Mouse (Mus musculus): ENCODE measurements at regions not wholly inside any gene's neighbourhood (a gene's known extent, or its start where the extent isn't known, plus 50 kb on each side); places are given as distances from the start of the nearest gene placed in this dataset.

DNA sequence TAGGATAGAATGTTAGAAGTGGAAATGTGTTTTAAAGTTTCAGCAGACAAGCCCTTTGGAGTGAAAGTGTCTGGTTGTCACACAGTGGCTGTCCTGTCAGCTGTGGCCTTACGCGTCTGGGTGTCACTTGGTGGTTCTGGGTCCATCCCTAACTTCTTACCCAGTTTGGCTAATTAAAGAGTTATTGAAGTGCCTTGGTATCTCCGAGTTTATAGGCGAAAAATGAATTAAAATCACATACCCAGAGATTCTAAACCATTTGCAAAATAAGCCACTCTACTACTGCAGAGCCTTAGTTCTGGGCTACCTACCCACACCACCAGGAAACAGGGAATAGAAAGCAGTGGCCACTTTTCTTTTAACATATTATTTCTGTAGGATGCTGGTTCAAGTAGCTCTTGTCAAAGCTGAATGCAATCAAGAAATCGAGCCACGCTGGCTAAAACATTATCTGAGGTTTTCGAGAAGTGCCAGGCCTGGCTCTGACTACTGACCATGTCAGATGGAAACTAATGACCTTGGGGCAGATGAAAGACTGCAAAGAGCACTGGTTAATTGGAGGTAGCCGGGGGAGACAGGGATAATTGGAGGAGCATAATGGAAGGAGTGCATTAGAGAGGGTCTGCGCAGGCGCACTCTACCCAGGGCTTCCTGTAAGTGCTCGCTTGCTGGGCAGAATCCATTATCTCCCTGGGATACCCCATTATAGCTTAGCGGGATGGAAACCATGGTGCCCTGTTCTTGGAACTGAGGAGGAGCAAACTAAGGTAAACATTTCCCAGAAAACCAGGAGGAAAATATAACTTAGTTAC, 96.8 kb upstream of the Rasgrp1 start:
- DNase-seq (ENCODE audit: low spot score), result peak; percentile 58
- no peak overlapping the region for H3K9ac ChIP-seq (ENCODE audit: low read length)
- H3K9me3 ChIP-seq (ENCODE audit: control insufficient read depth, low read length), result no peaks in the 10 kb centered on the region
- H3K27me3 ChIP-seq (ENCODE audit: control insufficient read depth, insufficient read depth, low read length), result no peaks in the 10 kb centered on the region
- ATAC-seq (ENCODE audit: insufficient number of reproducible peaks, low FRiP score, low TSS enrichment, low read depth), result no peak
- no peak overlapping the region for H3K4me3 ChIP-seq (ENCODE audit: low read depth, low read length)
- no peaks in the 10 kb centered on the region for H3K36me3 ChIP-seq (ENCODE audit: control insufficient read depth, insufficient read depth, low read length)
- 43% methylated on average over 12 of the region's 12 CpGs for WGBS
- H3K4me2 ChIP-seq (ENCODE audit: low read depth, severe bottlenecking), result no peak overlapping the region
- no peaks in the 10 kb centered on the region for H3K4me1 ChIP-seq (ENCODE audit: control insufficient read depth, insufficient read depth, low read length)
- H3K27ac ChIP-seq (replicated peaks; ENCODE audit: low read depth, low read length), result no peak overlapping the region

- H3K4me1 ChIP-seq (ENCODE audit: control insufficient read depth, insufficient read depth, low read length), result no peaks in the 10 kb centered on the region
- H3K4me2 ChIP-seq (ENCODE audit: low read depth, severe bottlenecking), result no peak overlapping the region
- 84% methylated on average over 7 of the region's 7 CpGs for WGBS
- no peaks in the 10 kb centered on the region for H3K9me3 ChIP-seq (ENCODE audit: control insufficient read depth, low read length)
- no peak for DNase-seq (ENCODE audit: low spot score)
- H3K4me3 ChIP-seq (ENCODE audit: low read depth, low read length), result no peak overlapping the region
- no peak overlapping the region for H3K9ac ChIP-seq (ENCODE audit: low read length)
- H3K27ac ChIP-seq (replicated peaks; ENCODE audit: low read depth, low read length), result no peak overlapping the region
- H3K27me3 ChIP-seq (ENCODE audit: control insufficient read depth, insufficient read depth, low read length), result no peaks in the 10 kb centered on the region
- ATAC-seq (ENCODE audit: insufficient number of reproducible peaks, low FRiP score, low TSS enrichment, low read depth), result no peak
- H3K36me3 ChIP-seq (ENCODE audit: control insufficient read depth, insufficient read depth, low read length), result no peaks in the 10 kb centered on the region
Observed at GRCm38 (mm10) chr2:117440801-117441281, 98.0 kb upstream of the Rasgrp1 start.

- Histone ChIP-seq H3K36me3 (ENCODE audit: control insufficient read depth, insufficient read depth, low read length) (no peaks in the 10 kb centered on the region), H3K4me2 (ENCODE audit: low read depth, severe bottlenecking) (no peak overlapping the region), H3K27ac (replicated peaks; ENCODE audit: low read depth, low read length) (no peak overlapping the region), H3K9me3 (ENCODE audit: control insufficient read depth, low read length) (no peaks in the 10 kb centered on the region), H3K9ac (ENCODE audit: low read length) (no peak overlapping the region), H3K4me3 (ENCODE audit: low read depth, low read length) (no peak overlapping the region), H3K27me3 (ENCODE audit: control insufficient read depth, insufficient read depth, low read length) (no peaks in the 10 kb centered on the region), H3K4me1 (ENCODE audit: control insufficient read depth, insufficient read depth, low read length) (no peaks in the 10 kb centered on the region)
- DNase-seq (ENCODE audit: low spot score) (no peak), ATAC-seq (ENCODE audit: insufficient number of reproducible peaks, low FRiP score, low TSS enrichment, low read depth) (no peak)
- 86% methylated on average over 4 of the region's 4 CpGs for WGBS
Observed at GRCm38 (mm10) chr2:117442862-117443261, 100.1 kb upstream of the Rasgrp1 start.

DNA sequence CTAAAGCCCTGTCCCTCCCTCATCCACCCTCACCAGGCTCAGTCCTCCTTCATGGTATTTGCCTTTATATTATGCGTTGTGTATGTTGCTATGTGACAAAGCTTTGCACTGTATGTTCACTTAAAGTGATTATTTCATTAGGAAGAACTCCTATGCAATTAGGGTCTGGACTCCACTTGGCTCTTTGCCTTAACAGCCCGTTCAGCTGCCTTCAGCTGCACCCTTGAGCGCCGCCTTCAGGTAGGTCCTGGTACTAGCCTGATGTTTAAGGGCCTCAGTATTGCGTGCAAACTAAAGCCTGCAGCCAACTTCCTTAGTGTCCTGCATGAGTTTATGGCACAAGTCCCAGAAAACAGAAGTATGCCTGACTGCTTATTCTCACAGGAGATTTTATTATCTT, 101.9 kb upstream of the Rasgrp1 start:
- no peak overlapping the region for H3K4me3 ChIP-seq (ENCODE audit: low read depth, low read length)
- no peaks in the 10 kb centered on the region for H3K4me1 ChIP-seq (ENCODE audit: control insufficient read depth, insufficient read depth, low read length)
- no peaks in the 10 kb centered on the region for H3K36me3 ChIP-seq (ENCODE audit: control insufficient read depth, insufficient read depth, low read length)
- no peaks in the 10 kb centered on the region for H3K9me3 ChIP-seq (ENCODE audit: control insufficient read depth, low read length)
- WGBS, result 30% methylated on average over 5 of the region's 5 CpGs
- DNase-seq (ENCODE audit: low spot score) (peak; percentile 66), ATAC-seq (ENCODE audit: insufficient number of reproducible peaks, low FRiP score, low TSS enrichment, low read depth) (no peak)
- H3K27me3 ChIP-seq (ENCODE audit: control insufficient read depth, insufficient read depth, low read length), result no peaks in the 10 kb centered on the region
- no peak overlapping the region for H3K9ac ChIP-seq (ENCODE audit: low read length)
- no peak overlapping the region for H3K4me2 ChIP-seq (ENCODE audit: low read depth, severe bottlenecking)
- H3K27ac ChIP-seq (replicated peaks; ENCODE audit: low read depth, low read length), result no peak overlapping the region

DNA sequence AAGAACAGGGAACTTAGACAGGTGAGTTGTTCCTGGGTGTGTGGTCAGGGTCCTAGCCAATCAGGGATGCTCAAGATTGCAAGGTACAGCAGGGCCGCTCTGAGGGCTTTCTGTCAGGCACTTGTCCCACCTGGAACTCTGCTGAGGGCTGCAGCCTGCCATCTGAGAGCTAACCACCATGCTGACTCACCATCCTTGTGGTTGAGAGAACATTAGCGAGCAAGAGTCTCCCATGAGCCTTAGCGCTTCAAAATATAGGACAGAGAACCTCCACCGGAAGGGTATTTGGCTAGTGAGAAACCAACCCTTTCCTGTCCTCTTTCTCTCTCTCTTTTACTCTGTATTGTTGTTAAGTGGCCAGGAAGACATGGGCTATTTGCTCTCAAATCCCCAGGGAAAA, 104.1 kb upstream of the Rasgrp1 start:
- no peak for ATAC-seq (ENCODE audit: insufficient number of reproducible peaks, low FRiP score, low TSS enrichment, low read depth)
- Histone ChIP-seq H3K4me2 (ENCODE audit: low read depth, severe bottlenecking) (no peak overlapping the region), H3K27ac (replicated peaks; ENCODE audit: low read depth, low read length) (no peak overlapping the region), H3K27me3 (ENCODE audit: control insufficient read depth, insufficient read depth, low read length) (no peaks in the 10 kb centered on the region), H3K4me3 (ENCODE audit: low read depth, low read length) (no peak overlapping the region), H3K9me3 (ENCODE audit: control insufficient read depth, low read length) (no peaks in the 10 kb centered on the region), H3K36me3 (ENCODE audit: control insufficient read depth, insufficient read depth, low read length) (no peaks in the 10 kb centered on the region), H3K9ac (ENCODE audit: low read length) (no peak overlapping the region), H3K4me1 (ENCODE audit: control insufficient read depth, insufficient read depth, low read length) (no peaks in the 10 kb centered on the region)
- DNase-seq (ENCODE audit: low spot score), result no peak
- WGBS, result 86% methylated on average over 4 of the region's 4 CpGs

- DNase-seq (ENCODE audit: low spot score), result peak; percentile 44
- H3K36me3 ChIP-seq (ENCODE audit: control insufficient read depth, insufficient read depth, low read length), result no peaks in the 10 kb centered on the region
Observed at GRCm38 (mm10) chr2:117450172-117450865, 107.5 kb upstream of the Rasgrp1 start.

DNA sequence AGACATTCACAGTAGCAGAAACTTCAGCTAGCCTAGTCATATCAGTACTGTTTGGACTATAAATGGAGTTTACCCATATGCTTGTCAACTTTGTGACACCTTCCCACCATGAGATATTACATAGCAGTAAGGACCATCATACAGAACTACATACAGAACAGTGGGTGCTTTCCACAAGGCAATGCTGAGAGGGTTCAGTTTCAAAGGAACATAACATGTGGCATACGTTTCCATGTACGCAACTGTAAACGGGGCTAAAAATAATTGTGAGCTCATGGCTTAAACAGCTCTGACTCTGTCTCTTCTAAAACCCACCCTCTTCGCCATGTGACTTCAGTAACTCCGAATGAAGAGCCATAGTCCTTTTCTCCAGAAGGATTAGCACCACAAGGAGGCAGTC, 109.0 kb upstream of the Rasgrp1 start:
- Histone ChIP-seq H3K9ac (ENCODE audit: low read length) (no peak overlapping the region), H3K27me3 (ENCODE audit: control insufficient read depth, insufficient read depth, low read length) (no peaks in the 10 kb centered on the region), H3K4me2 (ENCODE audit: low read depth, severe bottlenecking) (no peak overlapping the region), H3K27ac (replicated peaks; ENCODE audit: low read depth, low read length) (no peak overlapping the region), H3K4me1 (ENCODE audit: control insufficient read depth, insufficient read depth, low read length) (no peaks in the 10 kb centered on the region), H3K9me3 (ENCODE audit: control insufficient read depth, low read length) (no peaks in the 10 kb centered on the region), H3K4me3 (ENCODE audit: low read depth, low read length) (no peak overlapping the region), H3K36me3 (ENCODE audit: control insufficient read depth, insufficient read depth, low read length) (no peaks in the 10 kb centered on the region)
- 83% methylated on average over 5 of the region's 5 CpGs for WGBS
- DNase-seq (ENCODE audit: low spot score) (no peak), ATAC-seq (ENCODE audit: insufficient number of reproducible peaks, low FRiP score, low TSS enrichment, low read depth) (no peak)

More at GRCm38 (mm10) chr2:117450172-117450865, 107.5 kb upstream of the Rasgrp1 start:
- Histone ChIP-seq H3K4me2 (ENCODE audit: low read depth, severe bottlenecking) (no peak overlapping the region), H3K4me1 (ENCODE audit: control insufficient read depth, insufficient read depth, low read length) (no peaks in the 10 kb centered on the region), H3K9me3 (ENCODE audit: control insufficient read depth, low read length) (no peaks in the 10 kb centered on the region), H3K27me3 (ENCODE audit: control insufficient read depth, insufficient read depth, low read length) (no peaks in the 10 kb centered on the region), H3K27ac (replicated peaks; ENCODE audit: low read depth, low read length) (no peak overlapping the region), H3K9ac (ENCODE audit: low read length) (no peak overlapping the region), H3K4me3 (ENCODE audit: low read depth, low read length) (no peak overlapping the region)
- ATAC-seq (ENCODE audit: insufficient number of reproducible peaks, low FRiP score, low TSS enrichment, low read depth), result no peak
- WGBS, result 65% methylated on average over 7 of the region's 7 CpGs

- no peak for ATAC-seq (ENCODE audit: insufficient number of reproducible peaks, low FRiP score, low TSS enrichment, low read depth)
Observed at GRCm38 (mm10) chr2:117455021-117455739, 112.4 kb upstream of the Rasgrp1 start.

More at GRCm38 (mm10) chr2:117455021-117455739, 112.4 kb upstream of the Rasgrp1 start:
- DNase-seq (ENCODE audit: low spot score), result no peak
- no peak overlapping the region for H3K9ac ChIP-seq (ENCODE audit: low read length)
- no peak overlapping the region for H3K27ac ChIP-seq (replicated peaks; ENCODE audit: low read depth, low read length)
- no peaks in the 10 kb centered on the region for H3K27me3 ChIP-seq (ENCODE audit: control insufficient read depth, insufficient read depth, low read length)
- no peak overlapping the region for H3K4me2 ChIP-seq (ENCODE audit: low read depth, severe bottlenecking)
- no peaks in the 10 kb centered on the region for H3K4me1 ChIP-seq (ENCODE audit: control insufficient read depth, insufficient read depth, low read length)
- H3K36me3 ChIP-seq (ENCODE audit: control insufficient read depth, insufficient read depth, low read length), result no peaks in the 10 kb centered on the region
- H3K9me3 ChIP-seq (ENCODE audit: control insufficient read depth, low read length), result no peaks in the 10 kb centered on the region
- WGBS, result 88% methylated on average over 4 of the region's 4 CpGs
- no peak overlapping the region for H3K4me3 ChIP-seq (ENCODE audit: low read depth, low read length)
